Comparison of ENCODE assay signal across 10 mouse cellular contexts in genomic region chr11:88288805-88289340, GRCm38 (mm10). TPM values are rescaled to one million over a fixed set of nuclear protein-coding genes. Genes with fewer than 3 reads are reported as not detected.
DNase-seq lines count a peak whose midpoint lies in the region; ATAC-seq and TF ChIP-seq lines count a peak whose summit lies in the region.
"Had no signal": no experiment of that assay in that cellular context is flagged by ENCODE, and none has a peak within 500 bp of the region (broad histone marks: within the 10 kb centered on the region; RNA-seq: fewer than 3 reads in every experiment).

No protein-coding gene starts in this region.

- no peak for ATAC-seq in intestine, postnatal 0 days

- TF ChIP-seq CTCF in thymus, adult 2 months (IDR thresholded peaks at IDR 0.05; ENCODE audit: borderline replicate concordance, control insufficient read depth, extremely low read depth, insufficient read depth, low read length, poor library complexity): no peak
- TF ChIP-seq CTCF in intestine, postnatal 0 days (IDR thresholded peaks at IDR 0.05; ENCODE audit: low read depth): peak; percentile 53

- peaks cover 45% of the 10 kb centered on the region for H3K4me1 ChIP-seq in heart, embryonic 10.5 days
- peaks cover 2% of the 10 kb centered on the region; the same call in 1 of the 2 replicates for H3K4me1 ChIP-seq in thymus, adult 2 months (replicated peaks; ENCODE audit: control insufficient read depth, insufficient read depth, low read length)
- no peaks in the 10 kb centered on the region for H3K4me1 ChIP-seq in intestine, postnatal 0 days (replicated peaks; ENCODE audit: control insufficient read depth, insufficient read depth, low read length)

- no peaks in the 10 kb centered on the region for H3K27me3 ChIP-seq in heart, embryonic 10.5 days (ENCODE audit: insufficient read depth, poor library complexity, severe bottlenecking)
- H3K27me3 ChIP-seq in thymus, adult 2 months (ENCODE audit: control insufficient read depth, insufficient read depth, low read length): no peaks in the 10 kb centered on the region
- H3K27me3 ChIP-seq in intestine, postnatal 0 days (replicated peaks; ENCODE audit: control insufficient read depth, insufficient read depth, low read length): 0 out of 2 replicates have a peak, but pooled peaks cover 3% of the 10 kb centered on the region

- H3K4me3 ChIP-seq in heart, embryonic 10.5 days: no peak overlapping the region
- no peak overlapping the region for H3K4me3 ChIP-seq in thymus, adult 2 months (ENCODE audit: control insufficient read depth, insufficient read depth, low read length)
- no peak overlapping the region for H3K4me3 ChIP-seq in intestine, postnatal 0 days (ENCODE audit: low read depth, low read length)
- H3K4me3 ChIP-seq: liver, embryonic 13.5 days had no signal

- H3K27ac ChIP-seq in heart, embryonic 10.5 days: peak overlapping the region; percentile 19; the same call in 1 of the 2 replicates
- H3K27ac ChIP-seq in thymus, adult 2 months (ENCODE audit: control insufficient read depth, insufficient read depth, low read length): no peak overlapping the region
- no peak overlapping the region for H3K27ac ChIP-seq in intestine, postnatal 0 days (ENCODE audit: low read depth, low read length)
- H3K27ac ChIP-seq: liver, embryonic 13.5 days had no signal

- no peak overlapping the region for H3K9ac ChIP-seq in intestine, postnatal 0 days (ENCODE audit: low read depth, low read length)
- H3K9ac ChIP-seq: liver, embryonic 13.5 days had no signal

- no peaks in the 10 kb centered on the region for H3K9me3 ChIP-seq in heart, embryonic 10.5 days
- H3K9me3 ChIP-seq in intestine, postnatal 0 days (ENCODE audit: control insufficient read depth): no peaks in the 10 kb centered on the region
- H3K9me3 ChIP-seq: liver, embryonic 13.5 days had no signal

- no peaks in the 10 kb centered on the region for H3K36me3 ChIP-seq in heart, embryonic 10.5 days
- H3K36me3 ChIP-seq in thymus, adult 2 months (ENCODE audit: control insufficient read depth, insufficient read depth, low read length): no peaks in the 10 kb centered on the region
- H3K36me3 ChIP-seq in intestine, postnatal 0 days (ENCODE audit: control insufficient read depth, insufficient read depth): no peaks in the 10 kb centered on the region
- H3K36me3 ChIP-seq: liver, embryonic 13.5 days had no signal

- no peak for TF ChIP-seq POLR2A in thymus, adult 2 months (IDR thresholded peaks at IDR 0.05; ENCODE audit: control insufficient read depth, extremely low read depth, insufficient read depth, low read length, poor library complexity)

- 44% methylated on average over 12 of the region's 12 CpGs for WGBS in heart, embryonic 10.5 days
- 25% methylated on average over 12 of the region's 12 CpGs for WGBS in thymus, adult 2 months
- WGBS in intestine, postnatal 0 days: 50% methylated on average over 12 of the region's 12 CpGs

- H3K4me2 ChIP-seq in intestine, postnatal 0 days (replicated peaks; ENCODE audit: low read depth): no peak overlapping the region
- H3K4me2 ChIP-seq: liver, embryonic 13.5 days had no signal

- DNase-seq in heart, embryonic 10.5 days (ENCODE audit: low spot score): no peak
- no peak for DNase-seq in heart, postnatal 14 days
- DNase-seq in thymus, adult 2 months: peak; percentile 9
- no peak for DNase-seq in thymus, postnatal 10 days (ENCODE audit: low spot score in 2 of 2)
- no peak for DNase-seq in adrenal gland, postnatal 14 days
- DNase-seq in c-Kit-positive CD71-positive TER-119-positive erythroid progenitor cells, embryonic 14.5 days (ENCODE audit: low spot score): no peak
- no peak for DNase-seq in ovary, postnatal 10 days (ENCODE audit: low spot score)
- DNase-seq: liver, embryonic 13.5 days had no signal

- intact Hi-C loops in heart, postnatal 14 days (cut with DNase I): no loop called here

RNA-seq across cellular contexts. Expression of gene Ccdc182, which starts 5.0 kb away (rescaled TPM):
- polyA plus RNA-seq in heart, embryonic 10.5 days (2016; fragmentation: Nextera tagmentation; extraction: Ambion mirVana): 0.18 TPM in 1 of 2 replicates, not detected in the other
- not detected for total RNA-seq in heart, postnatal 14 days (2021)
- not detected in 2 replicates for polyA plus RNA-seq in thymus, adult 2 months (2012; rRNA removed)
- not detected in 2 replicates for polyA plus RNA-seq in intestine, postnatal 0 days (2015; fragmentation: Nextera tagmentation; extraction: Ambion mirVana)
- not detected in 2 replicates for total RNA-seq in adrenal gland, postnatal 14 days (2021)
- total RNA-seq: granulocyte monocyte progenitor cell, adult 5-6 weeks had no signal
- polyA plus RNA-seq: liver, embryonic 13.5 days had no signal
